Mouse (Mus musculus) midbrain, embryonic 13.5 days (tissue): ENCODE results near the gene Sema5a. TPM values are rescaled to one million over a fixed set of nuclear protein-coding genes. Genes with fewer than 3 reads are reported as not detected.

Experiments used
- ATAC-seq: fragments of 200-750 bp; cut with Nextera tagmentation; 2 replicates; pipeline ENCODE4 v1.8.0; 2017; ENCODE audit warnings: mild to moderate bottlenecking, moderate TSS enrichment, moderate library complexity
- H3K27ac ChIP-seq: fragments of 300-500 bp; sonication (generic); 2 replicates; pipeline ENCODE4 v1.5.1; 2015; ENCODE audit warnings: inconsistent platforms, mild to moderate bottlenecking, moderate library complexity
- H3K27me3 ChIP-seq: fragments of 300-500 bp; sonication (generic); 2 replicates; pipeline ENCODE4 v1.6.1; 2015; ENCODE audit warnings: mild to moderate bottlenecking, inconsistent platforms
- H3K36me3 ChIP-seq: fragments of 300-500 bp; sonication (generic); 2 replicates; pipeline ENCODE4 v1.6.1; 2015; ENCODE audit warnings: mild to moderate bottlenecking, inconsistent platforms
- H3K4me1 ChIP-seq: fragments of 300-500 bp; sonication (generic); replicated peaks from 2 replicates; pipeline ENCODE4 v1.6.1; 2015; ENCODE audit warnings: inconsistent platforms
- H3K4me2 ChIP-seq: fragments of 300-500 bp; sonication (generic); replicated peaks from 2 replicates; pipeline ENCODE4 v1.6.1; 2015; ENCODE audit warnings: moderate library complexity, mild to moderate bottlenecking, inconsistent platforms
- H3K4me3 ChIP-seq: fragments of 300-500 bp; sonication (generic); replicated peaks from 2 replicates; pipeline ENCODE4 v1.5.1; 2015; ENCODE audit warnings: mild to moderate bottlenecking, inconsistent platforms
- H3K9ac ChIP-seq: fragments of 300-500 bp; sonication (generic); replicated peaks from 2 replicates; pipeline ENCODE4 v1.6.1; 2015; ENCODE audit warnings: mild to moderate bottlenecking, inconsistent platforms
- H3K9me3 ChIP-seq: fragments of 300-500 bp; sonication (generic); 2 replicates; pipeline ENCODE4 v1.6.1; 2016; ENCODE audit warnings: mild to moderate bottlenecking, inconsistent platforms
- WGBS: fragments of 180-500 bp; shearing (Covaris S2); methylation state at CpG from one replicate; pipeline ENCODE4 v1.1.7; 2015; 5-methylcytosine and 5-hydroxymethylcytosine counted together
- polyA plus RNA-seq: library from polyadenylated mRNA; unstranded; fragments of >200 nt; fragmentation: Nextera tagmentation; extraction: Ambion mirVana; gene quantifications from 2 replicates; pipeline ENCODE4 v1.2.1, GENCODE M21; 2015

Sema5a gene
- polyA plus RNA-seq, 1 experiment from 2014 or later: 5.4 TPM

- Histone ChIP-seq H3K4me1 (no peaks in the 10 kb centered on the region), H3K27me3 (no peaks in the 10 kb centered on the region), H3K27ac (no peak overlapping the region), H3K4me2 (no peak overlapping the region), H3K4me3 (no peak overlapping the region), H3K9me3 (no peaks in the 10 kb centered on the region), H3K9ac (no peak overlapping the region), H3K36me3 (no peaks in the 10 kb centered on the region)
- no peak for ATAC-seq
- WGBS: 82% methylated on average over 1 of the region's 1 CpGs
These were observed 298.1 kb downstream of the Sema5a start for GRCm38 (mm10) chr15:32542746-32543145.

- no peak overlapping the region for H3K9ac ChIP-seq
- H3K9me3 ChIP-seq: no peaks in the 10 kb centered on the region
- H3K36me3 ChIP-seq: no peaks in the 10 kb centered on the region
- no peaks in the 10 kb centered on the region for H3K4me1 ChIP-seq
- H3K27me3 ChIP-seq: no peaks in the 10 kb centered on the region
- H3K4me2 ChIP-seq: no peak overlapping the region
- H3K4me3 ChIP-seq: no peak overlapping the region
- 92% methylated on average over 3 of the region's 3 CpGs for WGBS
- ATAC-seq: no peak
- H3K27ac ChIP-seq: no peak overlapping the region
These were observed 298.6 kb downstream of the Sema5a start for GRCm38 (mm10) chr15:32543181-32543580.

GRCm38 (mm10) chr15:32545455-32545854, 300.8 kb downstream of the Sema5a start:
- H3K9ac ChIP-seq: no peak overlapping the region
- H3K36me3 ChIP-seq: no peaks in the 10 kb centered on the region
- no peaks in the 10 kb centered on the region for H3K4me1 ChIP-seq
- no peak for ATAC-seq
- no peaks in the 10 kb centered on the region for H3K27me3 ChIP-seq
- no peaks in the 10 kb centered on the region for H3K9me3 ChIP-seq
- no peak overlapping the region for H3K27ac ChIP-seq
- WGBS: 77% methylated on average over 3 of the region's 3 CpGs
- no peak overlapping the region for H3K4me3 ChIP-seq
- H3K4me2 ChIP-seq: no peak overlapping the region

GRCm38 (mm10) chr15:32546746-32547145, 302.1 kb downstream of the Sema5a start:
- H3K9ac ChIP-seq: no peak overlapping the region
- H3K9me3 ChIP-seq: no peaks in the 10 kb centered on the region
- no peak overlapping the region for H3K4me2 ChIP-seq
- H3K4me1 ChIP-seq: no peaks in the 10 kb centered on the region
- H3K4me3 ChIP-seq: no peak overlapping the region
- 75% methylated on average over 7 of the region's 7 CpGs for WGBS
- no peaks in the 10 kb centered on the region for H3K36me3 ChIP-seq
- H3K27ac ChIP-seq: no peak overlapping the region
- no peaks in the 10 kb centered on the region for H3K27me3 ChIP-seq
- ATAC-seq: no peak

- H3K9ac ChIP-seq: no peak overlapping the region
- H3K4me1 ChIP-seq: no peaks in the 10 kb centered on the region
- no peak overlapping the region for H3K4me3 ChIP-seq
- 95% methylated on average over 2 of the region's 2 CpGs for WGBS
- H3K36me3 ChIP-seq: no peaks in the 10 kb centered on the region
- no peaks in the 10 kb centered on the region for H3K9me3 ChIP-seq
- no peaks in the 10 kb centered on the region for H3K27me3 ChIP-seq
- no peak overlapping the region for H3K4me2 ChIP-seq
- no peak for ATAC-seq
- no peak overlapping the region for H3K27ac ChIP-seq
These were observed 314.3 kb downstream of the Sema5a start for GRCm38 (mm10) chr15:32558925-32559324.

GRCm38 (mm10) chr15:32562600-32562999, 318.0 kb downstream of the Sema5a start:
- WGBS: 65% methylated on average over 6 of the region's 6 CpGs
- H3K36me3 ChIP-seq: no peaks in the 10 kb centered on the region
- no peak overlapping the region for H3K4me3 ChIP-seq
- no peaks in the 10 kb centered on the region for H3K27me3 ChIP-seq
- no peaks in the 10 kb centered on the region for H3K4me1 ChIP-seq
- no peak overlapping the region for H3K27ac ChIP-seq
- H3K9me3 ChIP-seq: no peaks in the 10 kb centered on the region
- no peak overlapping the region for H3K4me2 ChIP-seq
- no peak for ATAC-seq
- H3K9ac ChIP-seq: no peak overlapping the region

GRCm38 (mm10) chr15:32568181-32568857, 323.7 kb downstream of the Sema5a start:
- no peak overlapping the region for H3K4me2 ChIP-seq
- no peak overlapping the region for H3K9ac ChIP-seq
- H3K4me3 ChIP-seq: no peak overlapping the region
- no peaks in the 10 kb centered on the region for H3K9me3 ChIP-seq
- ATAC-seq: peak; percentile 59
- H3K4me1 ChIP-seq: peaks cover 7% of the 10 kb centered on the region; the same call in 1 of the 2 replicates
- no peaks in the 10 kb centered on the region for H3K36me3 ChIP-seq
- no peaks in the 10 kb centered on the region for H3K27me3 ChIP-seq
- H3K27ac ChIP-seq: no peak overlapping the region
- 76% methylated on average over 3 of the region's 3 CpGs for WGBS

- no peak overlapping the region for H3K9ac ChIP-seq
- H3K9me3 ChIP-seq: no peaks in the 10 kb centered on the region
- H3K27me3 ChIP-seq: no peaks in the 10 kb centered on the region
- H3K4me2 ChIP-seq: no peak overlapping the region
- H3K27ac ChIP-seq: no peak overlapping the region
- H3K36me3 ChIP-seq: no peaks in the 10 kb centered on the region
- H3K4me3 ChIP-seq: no peak overlapping the region
- peaks cover 7% of the 10 kb centered on the region; the same call in 1 of the 2 replicates for H3K4me1 ChIP-seq
- 30% methylated on average over 6 of the region's 6 CpGs for WGBS
- peak; percentile 94 for ATAC-seq
These were observed 324.3 kb downstream of the Sema5a start for GRCm38 (mm10) chr15:32568858-32569387.

GRCm38 (mm10) chr15:32574327-32574726, 329.7 kb downstream of the Sema5a start:
- H3K4me3 ChIP-seq: no peak overlapping the region
- no peak overlapping the region for H3K9ac ChIP-seq
- H3K9me3 ChIP-seq: no peaks in the 10 kb centered on the region
- no peak overlapping the region for H3K4me2 ChIP-seq
- no peaks in the 10 kb centered on the region for H3K36me3 ChIP-seq
- H3K4me1 ChIP-seq: no peaks in the 10 kb centered on the region
- ATAC-seq: no peak
- H3K27ac ChIP-seq: no peak overlapping the region
- 82% methylated on average over 6 of the region's 6 CpGs for WGBS
- no peaks in the 10 kb centered on the region for H3K27me3 ChIP-seq

- no peak for ATAC-seq
- no peak overlapping the region for H3K9ac ChIP-seq
- H3K4me3 ChIP-seq: no peak overlapping the region
- WGBS: 83% methylated on average over 2 of the region's 2 CpGs
- no peaks in the 10 kb centered on the region for H3K4me1 ChIP-seq
- H3K4me2 ChIP-seq: no peak overlapping the region
- no peaks in the 10 kb centered on the region for H3K36me3 ChIP-seq
- no peak overlapping the region for H3K27ac ChIP-seq
- H3K27me3 ChIP-seq: no peaks in the 10 kb centered on the region
- no peaks in the 10 kb centered on the region for H3K9me3 ChIP-seq
These were observed 330.6 kb downstream of the Sema5a start for GRCm38 (mm10) chr15:32575212-32575611.

- Histone ChIP-seq H3K36me3 (no peaks in the 10 kb centered on the region), H3K4me2 (no peak overlapping the region), H3K4me3 (no peak overlapping the region), H3K4me1 (no peaks in the 10 kb centered on the region), H3K27ac (no peak overlapping the region), H3K9me3 (no peaks in the 10 kb centered on the region), H3K9ac (no peak overlapping the region), H3K27me3 (no peaks in the 10 kb centered on the region)
- ATAC-seq: no peak
- WGBS: 81% methylated on average over 4 of the region's 4 CpGs
These were observed 334.7 kb downstream of the Sema5a start for GRCm38 (mm10) chr15:32579351-32579750.

GRCm38 (mm10) chr15:32590641-32591040, 346.0 kb downstream of the Sema5a start:
- Histone ChIP-seq H3K27me3 (no peaks in the 10 kb centered on the region), H3K4me1 (no peaks in the 10 kb centered on the region), H3K27ac (no peak overlapping the region), H3K9ac (no peak overlapping the region), H3K4me2 (no peak overlapping the region), H3K36me3 (no peaks in the 10 kb centered on the region), H3K9me3 (no peaks in the 10 kb centered on the region), H3K4me3 (no peak overlapping the region)
- WGBS: 85% methylated on average over 1 of the region's 1 CpGs
- no peak for ATAC-seq

GRCm38 (mm10) chr15:32593746-32594145, 349.1 kb downstream of the Sema5a start:
- ATAC-seq: no peak
- Histone ChIP-seq H3K4me1 (peaks cover 9% of the 10 kb centered on the region), H3K9ac (no peak overlapping the region), H3K27ac (no peak overlapping the region), H3K27me3 (no peaks in the 10 kb centered on the region), H3K4me2 (no peak overlapping the region), H3K36me3 (no peaks in the 10 kb centered on the region), H3K9me3 (no peaks in the 10 kb centered on the region), H3K4me3 (no peak overlapping the region)
- WGBS: 96% methylated on average over 5 of the region's 5 CpGs
